Mouse (Mus musculus) cerebellum, adult 8-10 months (tissue): ENCODE data around the gene Slc1a2.

Experiments used
- DNase-seq: peaks from one replicate; pipeline ENCODE4 v3.0.0; 2022

The Slc1a2 gene

GRCm38 (mm10) chr2:102658163-102658660, at the start of gene Slc1a2:
Gene Slc1a2 (plus strand): TSS chr2:102658659.
- DNase-seq, result peak; percentile 41

- no peak for DNase-seq
Observed at GRCm38 (mm10) chr2:102610485-102610884, 48.0 kb upstream of the Slc1a2 start.

GRCm38 (mm10) chr2:102616637-102617036, 41.8 kb upstream of the Slc1a2 start:
- DNase-seq, result no peak

- no peak for DNase-seq
Observed at GRCm38 (mm10) chr2:102620744-102621429, 37.6 kb upstream of the Slc1a2 start.

- no peak for DNase-seq
Observed at GRCm38 (mm10) chr2:102622176-102622575, 36.3 kb upstream of the Slc1a2 start.

- no peak for DNase-seq
Observed at GRCm38 (mm10) chr2:102622943-102623342, 35.5 kb upstream of the Slc1a2 start.

- no peak for DNase-seq
Observed at GRCm38 (mm10) chr2:102624538-102624937, 33.9 kb upstream of the Slc1a2 start.

GRCm38 (mm10) chr2:102632361-102632760, 26.1 kb upstream of the Slc1a2 start:
- no peak for DNase-seq

GRCm38 (mm10) chr2:102634010-102634409, 24.4 kb upstream of the Slc1a2 start:
- DNase-seq, result no peak

- no peak for DNase-seq
Observed at GRCm38 (mm10) chr2:102635523-102636060, 22.9 kb upstream of the Slc1a2 start.

GRCm38 (mm10) chr2:102636116-102636600, 22.3 kb upstream of the Slc1a2 start:
- no peak for DNase-seq

GRCm38 (mm10) chr2:102638140-102638539, 20.3 kb upstream of the Slc1a2 start:
- no peak for DNase-seq

GRCm38 (mm10) chr2:102638690-102639089, 19.8 kb upstream of the Slc1a2 start:
- DNase-seq, result no peak

GRCm38 (mm10) chr2:102648845-102649500, 9.5 kb upstream of the Slc1a2 start:
- no peak for DNase-seq

- no peak for DNase-seq
Observed at GRCm38 (mm10) chr2:102650322-102650721, 8.1 kb upstream of the Slc1a2 start.

GRCm38 (mm10) chr2:102655966-102656725, 2.3 kb upstream of the Slc1a2 start:
- no peak for DNase-seq

- DNase-seq, result peak; percentile 28
Observed at GRCm38 (mm10) chr2:102657726-102658125, 733 bp upstream of the Slc1a2 start.

GRCm38 (mm10) chr2:102658661-102659520, 432 bp downstream of the Slc1a2 start:
- DNase-seq, result peak; percentile 77

- DNase-seq, result no peak
Observed at GRCm38 (mm10) chr2:102659521-102659830, 1.0 kb downstream of the Slc1a2 start.

GRCm38 (mm10) chr2:102661052-102661451, 2.6 kb downstream of the Slc1a2 start:
- no peak for DNase-seq

GRCm38 (mm10) chr2:102662911-102663310, 4.5 kb downstream of the Slc1a2 start:
- no peak for DNase-seq

- no peak for DNase-seq
Observed at GRCm38 (mm10) chr2:102663339-102663738, 4.9 kb downstream of the Slc1a2 start.
